Mouse (Mus musculus) cerebellum, adult 11-12 months (tissue): ENCODE measurements around the gene Ywhaq.

Source experiments
- DNase-seq: peaks from one replicate; pipeline ENCODE4 v3.0.0; 2022

Gene Ywhaq

GRCm38 (mm10) chr12:21417100-21418070 lies at the start of gene Ywhaq:
Gene Ywhaq, minus strand, starts transcription at chr12:21417637.
- DNase-seq: peak; percentile 98

GRCm38 (mm10) chr12:21463448-21463891 lies 46.0 kb upstream of the Ywhaq start:
- no peak for DNase-seq

GRCm38 (mm10) chr12:21462658-21463057 lies 45.2 kb upstream of the Ywhaq start:
- no peak for DNase-seq

- no peak for DNase-seq
These were observed 42.2 kb upstream of the Ywhaq start for GRCm38 (mm10) chr12:21459681-21460080.

GRCm38 (mm10) chr12:21456021-21456420 lies 38.6 kb upstream of the Ywhaq start:
- no peak for DNase-seq

GRCm38 (mm10) chr12:21451752-21452151 lies 34.3 kb upstream of the Ywhaq start:
- no peak for DNase-seq

GRCm38 (mm10) chr12:21451351-21451750 lies 33.9 kb upstream of the Ywhaq start:
- DNase-seq: no peak

GRCm38 (mm10) chr12:21443783-21444182 lies 26.3 kb upstream of the Ywhaq start:
- no peak for DNase-seq

GRCm38 (mm10) chr12:21441870-21442269 lies 24.4 kb upstream of the Ywhaq start:
- no peak for DNase-seq

GRCm38 (mm10) chr12:21439428-21439827 lies 22.0 kb upstream of the Ywhaq start:
- DNase-seq: no peak

GRCm38 (mm10) chr12:21438750-21439394 lies 21.4 kb upstream of the Ywhaq start:
- no peak for DNase-seq

- no peak for DNase-seq
These were observed 20.9 kb upstream of the Ywhaq start for GRCm38 (mm10) chr12:21438294-21438693.

GRCm38 (mm10) chr12:21431950-21432349 lies 14.5 kb upstream of the Ywhaq start:
- DNase-seq: no peak

GRCm38 (mm10) chr12:21431039-21431438 lies 13.6 kb upstream of the Ywhaq start:
- no peak for DNase-seq

- DNase-seq: no peak
These were observed 12.7 kb upstream of the Ywhaq start for GRCm38 (mm10) chr12:21430140-21430539.

- no peak for DNase-seq
These were observed 11.6 kb upstream of the Ywhaq start for GRCm38 (mm10) chr12:21429021-21429420.

GRCm38 (mm10) chr12:21426065-21426940 lies 8.9 kb upstream of the Ywhaq start:
- no peak for DNase-seq

- no peak for DNase-seq
These were observed 7.2 kb upstream of the Ywhaq start for GRCm38 (mm10) chr12:21424683-21425082.

- DNase-seq: peak; percentile 62
These were observed 1.2 kb upstream of the Ywhaq start for GRCm38 (mm10) chr12:21418621-21419131.

- no peak for DNase-seq
These were observed 646 bp upstream of the Ywhaq start for GRCm38 (mm10) chr12:21418083-21418482.

- peak; percentile 64 for DNase-seq
These were observed 931 bp downstream of the Ywhaq start for GRCm38 (mm10) chr12:21416506-21416905.

GRCm38 (mm10) chr12:21410620-21411019 lies 6.8 kb downstream of the Ywhaq start:
- no peak for DNase-seq

- no peak for DNase-seq
These were observed 7.8 kb downstream of the Ywhaq start for GRCm38 (mm10) chr12:21409651-21410050.
